Mouse (Mus musculus) forebrain, embryonic 11.5 days (tissue): Measurements from ENCODE around the gene Edem1. TPM values are rescaled to one million over a fixed set of nuclear protein-coding genes. Genes with fewer than 3 reads are reported as not detected.
"Not testable (repeated sequence)": the region's sequence is repeated elsewhere in the genome, so short reads cannot be mapped to it uniquely, and the experiment has no call there.

ENCODE experiments used
- ATAC-seq: fragments of 200-750 bp; cut with Nextera tagmentation; replicated peaks from 2 replicates; pipeline ENCODE4 v1.8.0; 2017; ENCODE audit warnings: moderate TSS enrichment; ENCODE audit not compliant: low FRiP score
- DNase-seq: peaks from one replicate; pipeline ENCODE4 v3.0.0-alpha.2; 2017; ENCODE audit warnings: low spot score
- H3K27ac ChIP-seq: fragments of 300-500 bp; sonication (generic); 2 replicates; pipeline ENCODE4 v1.5.1; 2014; ENCODE audit warnings: low read depth, low read length
- H3K27me3 ChIP-seq: fragments of 300-500 bp; sonication (generic); 2 replicates; pipeline ENCODE4 v1.6.1; 2014; ENCODE audit warnings: mild to moderate bottlenecking, low read length, mixed read lengths; ENCODE audit not compliant: control insufficient read depth, insufficient read depth
- H3K36me3 ChIP-seq: fragments of 300-500 bp; sonication (generic); 2 replicates; pipeline ENCODE4 v1.6.1; 2014; ENCODE audit warnings: mild to moderate bottlenecking, low read length, moderate library complexity, mixed read lengths; ENCODE audit not compliant: control insufficient read depth, insufficient read depth
- H3K4me1 ChIP-seq: fragments of 300-500 bp; sonication (generic); replicated peaks from 2 replicates; pipeline ENCODE4 v1.6.1; 2014; ENCODE audit warnings: low read length, mixed read lengths; ENCODE audit not compliant: control insufficient read depth, insufficient read depth
- H3K4me2 ChIP-seq: fragments of 300-500 bp; sonication (generic); 2 replicates; pipeline ENCODE4 v1.6.1; 2014; ENCODE audit warnings: low read depth, mild to moderate bottlenecking, low read length, moderate library complexity, mixed read lengths; ENCODE audit not compliant: severe bottlenecking
- H3K4me3 ChIP-seq: fragments of 300-500 bp; sonication (generic); 2 replicates; pipeline ENCODE4 v1.5.1; 2014; ENCODE audit warnings: low read depth, low read length
- H3K9ac ChIP-seq: fragments of 300-500 bp; sonication (generic); 2 replicates; pipeline ENCODE4 v1.6.1; 2014; ENCODE audit warnings: low read length
- H3K9me3 ChIP-seq: fragments of 300-500 bp; sonication (generic); 2 replicates; pipeline ENCODE4 v1.6.1; 2016; ENCODE audit warnings: low read length, mixed read lengths; ENCODE audit not compliant: control insufficient read depth
- WGBS: fragments of 180-500 bp; shearing (Covaris S2); extraction: QIAGEN DNeasy Blood & Tissue Kit; methylation state at CpG from one replicate; pipeline ENCODE4 v1.1.7; 2014; 5-methylcytosine and 5-hydroxymethylcytosine counted together
- polyA plus RNA-seq: library from polyadenylated mRNA; unstranded; fragments of >200 nt; fragmentation: Nextera tagmentation; extraction: Ambion mirVana; gene quantifications from 2 replicates; pipeline ENCODE4 v1.2.1, GENCODE M21; 2014

The Edem1 gene
- polyA plus RNA-seq, 1 experiment from 2014 or later: 23.0 TPM

GRCm38 (mm10) chr6:108844771-108845170 is 16.3 kb downstream of the Edem1 start:
- H3K4me2 ChIP-seq: no peak overlapping the region

GRCm38 (mm10) chr6:108852088-108852670 is 23.7 kb downstream of the Edem1 start:
- ATAC-seq (no peak), DNase-seq (no peak)
- WGBS: 93% methylated on average over 8 of the region's 8 CpGs
- no peak overlapping the region for H3K27ac ChIP-seq
- no peaks in the 10 kb centered on the region for H3K9me3 ChIP-seq
- no peak overlapping the region for H3K4me3 ChIP-seq
- no peak overlapping the region for H3K9ac ChIP-seq
- H3K4me1 ChIP-seq: no peaks in the 10 kb centered on the region
- no peaks in the 10 kb centered on the region; the same call in 1 of the 2 replicates for H3K36me3 ChIP-seq
- no peaks in the 10 kb centered on the region for H3K27me3 ChIP-seq
- H3K4me2 ChIP-seq: no peak overlapping the region

More at GRCm38 (mm10) chr6:108844771-108845170, 16.3 kb downstream of the Edem1 start:
- Histone ChIP-seq H3K9me3 (no peaks in the 10 kb centered on the region), H3K9ac (no peak overlapping the region), H3K4me3 (no peak overlapping the region), H3K4me1 (no peaks in the 10 kb centered on the region), H3K27ac (no peak overlapping the region), H3K36me3 (peaks cover 5% of the 10 kb centered on the region; the same call in 1 of the 2 replicates), H3K27me3 (no peaks in the 10 kb centered on the region)
- DNase-seq (no peak), ATAC-seq (no peak)
- WGBS: 88% methylated on average over 7 of the region's 7 CpGs

DNA sequence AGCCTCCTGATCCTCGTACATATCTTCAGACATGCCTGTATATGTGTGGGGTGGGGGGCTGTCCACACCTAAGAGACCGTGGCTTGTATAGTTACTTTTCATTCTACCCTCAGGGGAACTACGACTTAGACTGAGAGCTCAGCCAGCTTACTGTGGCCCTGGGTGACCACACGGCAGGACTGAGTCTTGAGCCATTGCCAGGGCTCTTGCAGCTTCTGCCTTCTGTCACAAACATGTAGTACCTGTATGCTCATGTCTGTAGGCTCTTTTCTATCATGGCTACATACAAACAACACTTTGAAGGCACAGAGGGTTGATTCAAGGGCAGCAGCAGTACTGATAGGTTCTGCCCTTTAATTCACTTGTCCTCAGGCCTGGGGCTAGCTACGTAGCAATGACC is 24.5 kb downstream of the Edem1 start:
- DNase-seq: no peak
- Histone ChIP-seq H3K27me3 (no peaks in the 10 kb centered on the region), H3K9me3 (no peaks in the 10 kb centered on the region), H3K4me3 (no peak overlapping the region), H3K27ac (no peak overlapping the region), H3K36me3 (no peaks in the 10 kb centered on the region; the same call in 1 of the 2 replicates), H3K4me2 (no peak overlapping the region), H3K9ac (no peak overlapping the region), H3K4me1 (no peaks in the 10 kb centered on the region)
- WGBS: 91% methylated on average over 5 of the region's 5 CpGs
- no peak for ATAC-seq

DNA sequence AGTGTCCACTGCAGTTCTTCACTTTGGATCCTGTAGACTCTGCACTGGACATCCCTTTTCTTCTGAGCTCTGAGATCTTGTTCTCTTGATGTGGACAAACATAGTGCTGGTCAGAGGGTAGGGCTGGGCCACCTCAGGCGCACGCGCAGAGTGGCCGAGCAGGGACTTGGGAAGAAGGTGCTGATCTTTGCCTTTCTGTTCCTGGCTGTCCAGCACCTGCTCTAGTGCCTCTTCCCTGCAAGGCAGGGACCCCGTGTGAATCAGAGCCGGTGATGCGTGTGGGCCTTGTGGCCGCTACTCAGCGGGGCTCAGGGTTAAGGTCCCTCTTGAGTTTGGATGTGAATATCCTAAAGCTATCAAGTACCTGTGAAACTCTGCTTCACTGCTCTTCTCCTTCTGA is 30.1 kb downstream of the Edem1 start:
- Histone ChIP-seq H3K27ac (no peak overlapping the region), H3K36me3 (no peaks in the 10 kb centered on the region; the same call in 1 of the 2 replicates), H3K4me1 (no peaks in the 10 kb centered on the region), H3K27me3 (no peaks in the 10 kb centered on the region), H3K4me2 (no peak overlapping the region), H3K9ac (no peak overlapping the region), H3K9me3 (no peaks in the 10 kb centered on the region), H3K4me3 (no peak overlapping the region)
- 96% methylated on average over 9 of the region's 9 CpGs for WGBS
- no peak for ATAC-seq
- DNase-seq: no peak

DNA sequence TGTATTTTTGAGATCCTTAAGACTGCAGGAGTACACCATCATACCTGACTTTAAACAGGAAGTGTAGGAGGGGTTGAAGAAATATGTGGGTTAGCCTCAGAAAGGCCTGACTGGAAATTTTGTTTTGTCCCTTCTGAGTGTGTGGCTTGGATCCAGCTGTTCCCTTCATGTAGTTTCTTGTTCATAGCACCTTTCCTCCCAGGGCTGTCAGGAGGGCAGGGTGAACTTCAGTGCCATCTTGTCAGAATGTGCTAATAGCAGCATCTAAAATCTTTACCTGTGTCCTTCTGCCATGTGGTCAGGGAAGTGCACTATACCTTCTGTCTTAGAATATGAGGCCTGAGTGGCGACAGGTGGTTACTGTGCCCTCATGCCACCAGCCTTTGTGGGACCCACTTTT is 32.8 kb downstream of the Edem1 start:
- no peak overlapping the region for H3K27ac ChIP-seq
- no peaks in the 10 kb centered on the region for H3K27me3 ChIP-seq
- H3K9me3 ChIP-seq: no peaks in the 10 kb centered on the region
- H3K9ac ChIP-seq: no peak overlapping the region
- H3K36me3 ChIP-seq: no peaks in the 10 kb centered on the region; the same call in 1 of the 2 replicates
- ATAC-seq (no peak), DNase-seq (no peak)
- H3K4me2 ChIP-seq: no peak overlapping the region
- 96% methylated on average over 1 of the region's 1 CpGs for WGBS
- H3K4me3 ChIP-seq: no peak overlapping the region
- no peaks in the 10 kb centered on the region for H3K4me1 ChIP-seq

- ATAC-seq: 0 out of 2 replicates have a peak, but pooled peaks have one; percentile 7
- H3K36me3 ChIP-seq: no peaks in the 10 kb centered on the region; the same call in 1 of the 2 replicates
- H3K4me2 ChIP-seq: no peak overlapping the region
- H3K9ac ChIP-seq: no peak overlapping the region
- DNase-seq: no peak
- no peaks in the 10 kb centered on the region for H3K4me1 ChIP-seq
- 86% methylated on average over 2 of the region's 2 CpGs for WGBS
- H3K27ac ChIP-seq: no peak overlapping the region
- no peaks in the 10 kb centered on the region for H3K27me3 ChIP-seq
- H3K4me3 ChIP-seq: no peak overlapping the region
- no peaks in the 10 kb centered on the region for H3K9me3 ChIP-seq
Measured at GRCm38 (mm10) chr6:108862548-108862947, 34.1 kb downstream of the Edem1 start.

GRCm38 (mm10) chr6:108866317-108866716 is 37.9 kb downstream of the Edem1 start:
- DNase-seq (no peak), ATAC-seq (no peak)
- H3K27me3 ChIP-seq: no peaks in the 10 kb centered on the region
- no peak overlapping the region for H3K4me2 ChIP-seq
- 86% methylated on average over 5 of the region's 5 CpGs for WGBS
- H3K4me1 ChIP-seq: no peaks in the 10 kb centered on the region
- H3K4me3 ChIP-seq: no peak overlapping the region
- H3K27ac ChIP-seq: no peak overlapping the region
- H3K36me3 ChIP-seq: no peaks in the 10 kb centered on the region; the same call in 1 of the 2 replicates
- H3K9ac ChIP-seq: no peak overlapping the region
- no peaks in the 10 kb centered on the region for H3K9me3 ChIP-seq

DNA sequence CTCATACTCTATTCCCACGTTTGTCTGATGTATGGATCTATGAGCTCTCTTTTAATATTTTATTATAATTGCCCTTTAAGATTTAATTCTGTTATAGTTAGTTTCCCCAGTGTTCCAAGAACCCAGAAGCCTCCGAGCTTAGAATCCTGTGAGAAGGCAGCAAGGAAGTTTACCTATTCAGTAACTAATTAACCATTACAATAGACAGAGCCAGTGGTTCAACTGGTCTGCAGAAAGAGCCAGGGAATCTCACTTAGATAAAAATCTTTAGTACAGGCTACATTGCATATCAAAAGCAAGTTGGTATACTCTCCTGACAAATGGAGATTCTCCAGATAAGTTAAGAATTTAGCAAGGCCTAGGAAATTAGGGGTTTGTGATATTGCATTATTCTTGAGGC is 40.6 kb downstream of the Edem1 start:
- H3K4me2 ChIP-seq, H3K4me3 ChIP-seq, H3K9ac ChIP-seq, ATAC-seq, DNase-seq, H3K36me3 ChIP-seq, H3K27ac ChIP-seq, H3K27me3 ChIP-seq, H3K9me3 ChIP-seq, H3K4me1 ChIP-seq: not testable (repeated sequence)
- 50% methylated on average over 2 of the region's 2 CpGs for WGBS

DNA sequence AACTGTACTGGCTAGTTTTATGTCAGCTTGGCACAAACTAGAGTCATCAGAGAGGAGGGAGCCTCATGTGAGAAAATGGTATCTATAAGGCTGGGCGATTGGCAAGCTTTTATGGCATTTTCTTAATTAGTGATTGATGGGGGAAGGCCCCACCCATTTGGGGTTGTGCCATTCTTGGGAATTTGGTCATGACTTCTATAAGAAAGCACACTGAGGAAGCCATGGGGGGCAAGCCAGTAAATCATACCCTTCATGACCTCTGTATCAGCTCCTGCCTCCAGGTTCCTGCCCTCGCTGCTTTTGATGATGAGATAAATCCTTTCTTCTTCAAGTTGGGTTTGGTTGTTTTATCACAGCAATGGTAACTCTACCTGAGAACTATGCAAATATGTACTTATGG is 42.0 kb downstream of the Edem1 start:
- WGBS: 92% methylated on average over 2 of the region's 2 CpGs
- Histone ChIP-seq H3K27ac (no peak overlapping the region), H3K4me3 (no peak overlapping the region), H3K27me3 (no peaks in the 10 kb centered on the region), H3K4me2 (no peak overlapping the region), H3K4me1 (no peaks in the 10 kb centered on the region), H3K9me3 (no peaks in the 10 kb centered on the region), H3K36me3 (no peaks in the 10 kb centered on the region), H3K9ac (no peak overlapping the region)
- DNase-seq: no peak
- ATAC-seq: no peak
